Mouse (Mus musculus) myocyte (in vitro differentiated cells): ENCODE measurements around the gene 5031439G07Rik. TPM values are rescaled to one million over a fixed set of nuclear protein-coding genes. Genes with fewer than 3 reads are reported as not detected.

Experiments used
- H3K27me3 ChIP-seq: one replicate; pipeline ENCODE4 v1.6.1; 2011; ENCODE audit not compliant: control insufficient read depth, insufficient read depth, insufficient read length
- H3K36me3 ChIP-seq: one replicate; pipeline ENCODE4 v1.6.1; 2011; ENCODE audit not compliant: control insufficient read depth, insufficient read depth
- H3K4me2 ChIP-seq: one replicate; pipeline ENCODE4 v1.6.1; 2011; ENCODE audit warnings: low read depth, control low read depth
- H3K4me3 ChIP-seq: one replicate; pipeline ENCODE4 v1.5.1; 2011; ENCODE audit warnings: mild to moderate bottlenecking, control low read depth, moderate library complexity
- H3K79me2 ChIP-seq: one replicate; pipeline ENCODE4 v1.6.1; 2011; ENCODE audit not compliant: control insufficient read depth, insufficient read depth
- H3ac ChIP-seq: one replicate; pipeline ENCODE4 v1.6.1; 2011; ENCODE audit not compliant: control insufficient read depth, insufficient read length
- CEBPB ChIP-seq: IDR thresholded peaks from 2 replicates; pipeline ENCODE4 v1.6.1; 2011; ENCODE audit warnings: mild to moderate bottlenecking, moderate library complexity; ENCODE audit not compliant: poor library complexity, insufficient read depth, severe bottlenecking
- E2F4 ChIP-seq: IDR thresholded peaks from one replicate; pipeline ENCODE4 v1.6.1; 2011; ENCODE audit warnings: mild to moderate bottlenecking, control low read depth, moderate library complexity; ENCODE audit not compliant: insufficient read depth
- MAX ChIP-seq: IDR thresholded peaks from one replicate; pipeline ENCODE4 v1.6.1; 2011; ENCODE audit warnings: low read depth, mild to moderate bottlenecking, control low read depth
- MYOD1 ChIP-seq, 3 experiments: IDR thresholded peaks; one replicate each; pipeline ENCODE4 v1.6.1; 2011; ENCODE audit warnings: control low read depth in 2 of 3, low read depth in 2 of 3, mild to moderate bottlenecking in 2 of 3, moderate library complexity in 1 of 3; ENCODE audit not compliant: insufficient read length in 2 of 3, control insufficient read depth in 1 of 3
- MYOG ChIP-seq, 3 experiments: IDR thresholded peaks; one replicate each; pipeline ENCODE4 v1.6.1; 2011; ENCODE audit warnings: control low read depth in 2 of 3, low read depth in 2 of 3, mild to moderate bottlenecking in 2 of 3; ENCODE audit not compliant: insufficient read length in 2 of 3, control insufficient read depth in 1 of 3, insufficient read depth in 1 of 3
- POLR2A ChIP-seq: IDR thresholded peaks from one replicate; pipeline ENCODE4 v1.6.1; 2011; ENCODE audit warnings: low read depth, mild to moderate bottlenecking, control low read depth, moderate library complexity; ENCODE audit not compliant: insufficient read length
- POLR2AphosphoS2 ChIP-seq: IDR thresholded peaks from one replicate; pipeline ENCODE4 v1.6.1; 2011; ENCODE audit warnings: low read depth, control low read depth; ENCODE audit not compliant: insufficient read length
- REST ChIP-seq: IDR thresholded peaks from one replicate; pipeline ENCODE4 v1.6.1; 2011; ENCODE audit warnings: mild to moderate bottlenecking, control low read depth, moderate library complexity; ENCODE audit not compliant: insufficient read depth, insufficient read length
- SRF ChIP-seq: IDR thresholded peaks from one replicate; pipeline ENCODE4 v1.6.1; 2011; ENCODE audit warnings: low read depth; ENCODE audit not compliant: control insufficient read depth, insufficient read length
- TCF12 ChIP-seq: IDR thresholded peaks from one replicate; pipeline ENCODE4 v1.6.1; 2011; ENCODE audit warnings: mild to moderate bottlenecking, control low read depth; ENCODE audit not compliant: poor library complexity, insufficient read depth, severe bottlenecking
- TCF3 ChIP-seq: IDR thresholded peaks from one replicate; pipeline ENCODE4 v1.6.1; 2011; ENCODE audit warnings: low read depth, control low read depth; ENCODE audit not compliant: insufficient read length
- USF1 ChIP-seq: IDR thresholded peaks from one replicate; pipeline ENCODE4 v1.6.1; 2011; ENCODE audit warnings: low read depth, mild to moderate bottlenecking, control low read depth, moderate library complexity
- polyA plus RNA-seq: library from polyadenylated mRNA; unstranded; fragments of >200 nt; fragmentation: generic; extraction: Trizol; gene quantifications from one replicate; pipeline ENCODE4 v1.2.1, GENCODE M21; 2012; ENCODE audit warnings: missing spikeins

The 5031439G07Rik gene
- polyA plus RNA-seq, 1 experiment, result 44.0 TPM

DNA sequence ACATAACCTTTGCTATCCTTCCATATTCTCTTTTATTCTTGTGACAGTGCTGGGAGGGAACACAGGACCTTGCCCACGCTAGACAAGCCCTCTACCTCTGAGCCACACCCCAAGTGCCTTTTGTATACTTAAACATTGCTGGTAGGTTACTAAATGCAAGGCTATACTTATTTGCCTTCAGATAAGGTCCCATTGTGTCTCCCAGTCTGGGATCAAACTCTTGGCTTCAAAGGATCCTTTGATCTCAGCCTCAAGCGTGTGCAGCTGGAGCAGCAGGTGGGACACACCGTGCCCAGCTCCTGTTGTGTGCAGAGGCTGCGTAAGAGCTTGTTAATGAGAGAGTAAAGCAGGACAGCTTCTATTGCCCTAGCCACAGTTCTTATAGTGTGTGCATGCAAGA, 39.4 kb upstream of the 5031439G07Rik start:
- Histone ChIP-seq H3K4me2 (no peak overlapping the region), H3K27me3 (peaks cover 11% of the 10 kb centered on the region), H3ac (no peak overlapping the region), H3K36me3 (no peaks in the 10 kb centered on the region), H3K4me3 (no peak overlapping the region), H3K79me2 (no peaks in the 10 kb centered on the region)
- no peak for TF ChIP-seq MYOD1 (IDR thresholded peaks at IDR 0.05; ENCODE audit: control insufficient read depth in 1 of 3, insufficient read length in 2 of 3, low read depth in 2 of 3)
- TF ChIP-seq REST, result no peak
- TF ChIP-seq TCF3, result no peak
- no peak for TF ChIP-seq POLR2A
- no peak for TF ChIP-seq E2F4
- TF ChIP-seq USF1, result no peak
- no peak for TF ChIP-seq MAX
- TF ChIP-seq TCF12, result no peak
- TF ChIP-seq POLR2AphosphoS2, result no peak
- TF ChIP-seq CEBPB, result no peak
- no peak for TF ChIP-seq SRF
- TF ChIP-seq MYOG (IDR thresholded peaks at IDR 0.05; ENCODE audit: control insufficient read depth in 1 of 3, insufficient read depth in 1 of 3, insufficient read length in 2 of 3, low read depth in 2 of 3), result no peak

DNA sequence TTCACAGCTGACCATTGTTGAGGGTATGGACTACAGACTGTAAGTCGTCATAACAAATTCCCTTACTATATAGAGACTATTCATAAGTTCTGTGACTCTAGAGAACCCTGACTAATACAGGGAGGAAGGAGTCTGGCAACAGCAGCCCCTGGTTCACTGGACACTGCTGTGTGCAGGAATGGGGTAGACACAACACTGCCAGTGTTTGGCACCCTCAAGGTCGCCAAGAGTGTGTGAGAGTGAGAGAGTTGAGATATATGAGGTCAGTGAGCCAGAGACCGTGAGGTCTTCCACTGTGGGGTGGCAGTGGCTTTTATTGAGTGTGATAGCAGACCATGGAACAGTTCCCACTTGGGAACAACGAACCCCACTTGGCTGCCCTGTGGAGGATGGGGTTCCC, 37.8 kb upstream of the 5031439G07Rik start:
- Histone ChIP-seq H3K4me3 (no peak overlapping the region), H3K79me2 (no peaks in the 10 kb centered on the region), H3K27me3 (peaks cover 22% of the 10 kb centered on the region), H3K36me3 (no peaks in the 10 kb centered on the region), H3K4me2 (no peak overlapping the region), H3ac (no peak overlapping the region)
- TF ChIP-seq POLR2AphosphoS2, result no peak
- TF ChIP-seq USF1, result no peak
- no peak for TF ChIP-seq REST
- no peak for TF ChIP-seq CEBPB
- TF ChIP-seq MYOD1 (IDR thresholded peaks at IDR 0.05; ENCODE audit: control insufficient read depth in 1 of 3, insufficient read length in 2 of 3, low read depth in 2 of 3), result no peak
- no peak for TF ChIP-seq TCF3
- TF ChIP-seq POLR2A, result no peak
- TF ChIP-seq TCF12, result no peak
- no peak for TF ChIP-seq MYOG (IDR thresholded peaks at IDR 0.05; ENCODE audit: control insufficient read depth in 1 of 3, insufficient read depth in 1 of 3, insufficient read length in 2 of 3, low read depth in 2 of 3)
- TF ChIP-seq E2F4, result no peak
- no peak for TF ChIP-seq MAX
- TF ChIP-seq SRF, result no peak

DNA sequence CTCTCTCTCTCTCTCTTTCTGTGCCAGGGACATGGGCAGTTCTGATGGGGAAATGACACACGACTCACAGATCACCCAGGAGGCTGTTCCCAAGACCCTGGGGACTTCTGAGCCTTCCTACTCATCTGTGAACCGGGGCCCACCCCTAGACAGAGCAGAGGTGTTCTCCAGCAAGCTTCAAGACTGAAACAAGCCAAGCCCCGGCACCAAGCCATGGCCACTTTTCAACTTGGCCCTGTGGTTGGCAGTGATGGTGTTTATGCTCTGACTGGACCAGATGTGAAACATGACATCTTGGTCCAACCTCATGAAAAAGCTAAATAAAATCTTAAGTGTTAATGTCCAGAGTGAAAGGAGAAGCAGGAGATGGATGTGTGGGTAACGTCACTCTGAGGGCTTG, 33.9 kb upstream of the 5031439G07Rik start:
- Histone ChIP-seq H3K79me2 (no peaks in the 10 kb centered on the region), H3ac (no peak overlapping the region), H3K36me3 (no peaks in the 10 kb centered on the region), H3K27me3 (peaks cover 34% of the 10 kb centered on the region), H3K4me3 (no peak overlapping the region), H3K4me2 (no peak overlapping the region)
- TF ChIP-seq USF1, result no peak
- TF ChIP-seq POLR2AphosphoS2, result no peak
- no peak for TF ChIP-seq POLR2A
- TF ChIP-seq TCF12, result no peak
- no peak for TF ChIP-seq TCF3
- TF ChIP-seq MAX, result no peak
- TF ChIP-seq CEBPB, result no peak
- no peak for TF ChIP-seq MYOG (IDR thresholded peaks at IDR 0.05; ENCODE audit: control insufficient read depth in 1 of 3, insufficient read depth in 1 of 3, insufficient read length in 2 of 3, low read depth in 2 of 3)
- TF ChIP-seq REST, result no peak
- no peak for TF ChIP-seq MYOD1 (IDR thresholded peaks at IDR 0.05; ENCODE audit: control insufficient read depth in 1 of 3, insufficient read length in 2 of 3, low read depth in 2 of 3)

DNA sequence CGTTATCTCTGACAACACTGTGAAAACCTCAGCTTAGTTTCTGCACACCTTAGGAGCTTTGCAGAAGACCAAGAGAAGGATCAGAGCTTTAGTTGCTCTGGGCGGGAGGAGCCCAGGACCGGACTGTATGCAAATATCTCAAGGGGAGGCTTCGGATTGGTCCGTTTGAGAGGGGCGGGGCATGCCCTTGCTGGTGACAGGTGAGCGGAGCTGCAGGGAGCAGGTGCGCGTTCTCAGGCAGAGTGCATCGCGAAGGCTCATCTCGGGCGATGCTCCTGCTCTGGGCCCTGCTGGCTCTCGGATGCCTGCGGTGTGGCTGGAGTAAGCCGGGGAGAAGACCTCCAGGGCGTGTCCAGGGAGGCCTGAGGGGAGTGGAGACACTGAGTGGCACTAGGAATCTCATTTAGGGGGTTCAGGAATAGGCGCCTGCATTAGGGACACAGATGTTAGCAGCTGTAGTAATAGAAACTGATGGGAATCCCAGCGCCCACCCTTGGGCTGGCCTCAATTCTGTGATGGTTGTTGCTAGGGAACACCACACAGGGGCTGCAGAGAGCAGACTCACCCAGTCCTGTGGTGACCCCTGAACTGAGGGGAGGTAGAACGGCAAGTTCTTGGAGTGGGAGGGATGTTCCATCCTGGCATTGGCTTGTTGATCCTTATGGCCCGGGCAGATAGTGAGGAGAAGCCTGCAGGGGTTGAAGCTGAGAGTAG, 28.8 kb upstream of the 5031439G07Rik start, which contains the start of gene Upk3a:
Upk3a (plus strand) TSS at position 191 of the 714 bp plus-strand sequence.
- no peak within 1 kb of the TSS for H3ac ChIP-seq
- no peaks in the 10 kb centered on the region for H3K36me3 ChIP-seq
- peaks cover 46% of the 10 kb centered on the region for H3K27me3 ChIP-seq
- no peak within 1 kb of the TSS for H3K4me2 ChIP-seq
- no peaks in the 10 kb centered on the region for H3K79me2 ChIP-seq
- TF ChIP-seq MYOG (IDR thresholded peaks at IDR 0.05; ENCODE audit: control insufficient read depth in 1 of 3, insufficient read depth in 1 of 3, insufficient read length in 2 of 3, low read depth in 2 of 3), result peak in 1 of 3 experiments; percentile 3
- TF ChIP-seq TCF12, result no peak
- H3K4me3 ChIP-seq, result no peak within 1 kb of the TSS

DNA sequence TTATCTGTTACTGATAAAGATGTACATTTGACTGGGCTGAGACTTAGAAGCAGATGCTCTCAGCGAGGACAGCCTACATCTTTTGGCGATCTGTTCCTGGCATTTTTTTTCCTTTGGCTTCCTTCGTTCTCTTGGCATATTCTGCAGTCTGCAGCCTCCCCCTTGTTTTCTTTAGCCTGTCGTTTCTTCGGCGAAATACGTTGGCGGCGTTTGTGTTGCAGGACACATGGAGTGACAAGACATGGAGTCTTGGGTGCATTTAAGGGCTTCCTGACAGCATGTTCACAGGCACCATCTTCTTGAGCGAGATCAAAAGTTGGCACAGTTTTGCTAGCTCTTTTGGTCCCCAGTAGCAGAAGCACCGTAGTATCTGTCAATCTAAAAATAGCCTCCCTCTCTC, 27.4 kb upstream of the 5031439G07Rik start:
- no peak overlapping the region for H3ac ChIP-seq
- H3K4me3 ChIP-seq, result no peak overlapping the region
- H3K36me3 ChIP-seq, result no peaks in the 10 kb centered on the region
- TF ChIP-seq MYOD1 (IDR thresholded peaks at IDR 0.05; ENCODE audit: control insufficient read depth in 1 of 3, insufficient read length in 2 of 3, low read depth in 2 of 3) (no peak), USF1 (no peak), TCF12 (no peak), CEBPB (no peak), TCF3 (no peak), MAX (no peak), POLR2AphosphoS2 (no peak), MYOG (IDR thresholded peaks at IDR 0.05; ENCODE audit: control insufficient read depth in 1 of 3, insufficient read depth in 1 of 3, insufficient read length in 2 of 3, low read depth in 2 of 3) (no peak), E2F4 (no peak), POLR2A (no peak), SRF (no peak), REST (no peak)
- peaks cover 36% of the 10 kb centered on the region for H3K27me3 ChIP-seq
- H3K79me2 ChIP-seq, result no peaks in the 10 kb centered on the region
- no peak overlapping the region for H3K4me2 ChIP-seq
